Mouse (Mus musculus) cortical plate, adult 2 months (tissue): ENCODE results near the gene Mgmt.

Source experiments
- CTCF ChIP-seq: fragments of 200-500 bp; IDR thresholded peaks from 2 replicates; pipeline ENCODE4 v1.5.1; 2011; ENCODE audit warnings: mild to moderate bottlenecking, control low read depth, low read length; ENCODE audit not compliant: insufficient read depth; ENCODE audit errors: extremely low read depth
- POLR2A ChIP-seq: fragments of 200-500 bp; IDR thresholded peaks from 2 replicates; pipeline ENCODE4 v1.6.1; 2011; ENCODE audit warnings: mild to moderate bottlenecking, low read length, control low read depth; ENCODE audit not compliant: insufficient read depth; ENCODE audit errors: extremely low read depth

DNA sequence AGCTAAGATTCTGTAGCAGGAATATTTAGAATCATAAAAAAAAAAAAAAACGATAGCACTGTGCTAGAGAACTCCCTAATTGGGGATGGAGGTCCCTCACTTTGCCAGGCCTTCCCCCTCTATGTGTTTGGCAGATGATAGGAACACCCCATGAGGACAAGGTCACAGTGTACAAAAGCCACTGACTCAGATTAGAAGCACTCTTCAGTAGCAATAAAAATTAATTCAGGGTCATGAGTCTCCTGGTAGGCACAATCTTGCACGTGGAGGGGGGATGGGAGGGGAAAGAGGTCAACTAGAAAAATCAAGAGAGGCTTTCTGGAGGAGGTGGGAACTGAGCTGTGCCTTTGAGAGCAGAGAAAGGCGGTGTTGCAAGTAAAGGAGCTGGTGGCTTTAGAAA lies 247.0 kb downstream of the Mgmt start:
- TF ChIP-seq POLR2A (no peak), CTCF (no peak)
